Mouse (Mus musculus) kidney, adult 2 months (tissue): ENCODE results near the gene Olfr1211.

Experiments used
- CTCF ChIP-seq: fragments of 200-500 bp; conservative IDR thresholded peaks from 2 replicates; pipeline ENCODE4 v1.5.1; 2011; ENCODE audit warnings: low read depth, mild to moderate bottlenecking, control low read depth, low read length, moderate library complexity, mixed read lengths; ENCODE audit not compliant: insufficient read depth, insufficient read length
- POLR2A ChIP-seq: fragments of 200-500 bp; IDR thresholded peaks from one replicate; pipeline ENCODE4 v1.6.1; 2011; ENCODE audit warnings: low read depth, low read length, control low read depth

- no peak for TF ChIP-seq CTCF
- no peak for TF ChIP-seq POLR2A
These were observed 22.9 kb downstream of the Olfr1211 start, which contains the start of gene Olfr1209 for GRCm38 (mm10) chr2:88915057-88915456.
